Mouse (Mus musculus) neural tube, embryonic 15.5 days (tissue): ENCODE measurements around the gene Aifm3. TPM values are rescaled to one million over a fixed set of nuclear protein-coding genes. Genes with fewer than 3 reads are reported as not detected.
A peak's percentile ranks its signal among the peaks of the same experiment; 100 is the strongest.
"Not testable (repeated sequence)": the region's sequence is repeated elsewhere in the genome, so short reads cannot be mapped to it uniquely, and the experiment has no call there.

ENCODE experiments used
- ATAC-seq: fragments of 200-750 bp; cut with Nextera tagmentation; 2 replicates; pipeline ENCODE4 v1.8.0; 2017; ENCODE audit warnings: mild to moderate bottlenecking, moderate TSS enrichment, moderate library complexity; ENCODE audit not compliant: low FRiP score
- H3K27ac ChIP-seq: fragments of 300-500 bp; sonication (generic); replicated peaks from 2 replicates; pipeline ENCODE4 v1.5.1; 2015; ENCODE audit warnings: mild to moderate bottlenecking, inconsistent platforms
- H3K27me3 ChIP-seq: fragments of 300-500 bp; sonication (generic); replicated peaks from 2 replicates; pipeline ENCODE4 v1.6.1; 2015; ENCODE audit warnings: inconsistent platforms
- H3K36me3 ChIP-seq: fragments of 300-500 bp; sonication (generic); 2 replicates; pipeline ENCODE4 v1.6.1; 2015; ENCODE audit warnings: inconsistent platforms
- H3K4me1 ChIP-seq: fragments of 300-500 bp; sonication (generic); 2 replicates; pipeline ENCODE4 v1.6.1; 2015; ENCODE audit warnings: inconsistent platforms
- H3K4me2 ChIP-seq: fragments of 300-500 bp; sonication (generic); 2 replicates; pipeline ENCODE4 v1.6.1; 2015; ENCODE audit warnings: inconsistent platforms, mild to moderate bottlenecking, moderate library complexity
- H3K4me3 ChIP-seq: fragments of 300-500 bp; sonication (generic); replicated peaks from 2 replicates; pipeline ENCODE4 v1.5.1; 2015; ENCODE audit warnings: mild to moderate bottlenecking, inconsistent platforms
- H3K9ac ChIP-seq: fragments of 300-500 bp; sonication (generic); replicated peaks from 2 replicates; pipeline ENCODE4 v1.6.1; 2015; ENCODE audit warnings: mild to moderate bottlenecking, inconsistent platforms
- H3K9me3 ChIP-seq: fragments of 300-500 bp; sonication (generic); replicated peaks from 2 replicates; pipeline ENCODE4 v1.6.1; 2016; ENCODE audit warnings: inconsistent platforms
- WGBS: fragments of 180-500 bp; shearing (Covaris S2); methylation state at CpG from one replicate; pipeline ENCODE4 v1.1.7; 2015; ENCODE audit warnings: mixed read lengths; 5-methylcytosine and 5-hydroxymethylcytosine counted together
- polyA plus RNA-seq: library from polyadenylated mRNA; unstranded; fragments of >200 nt; fragmentation: Nextera tagmentation; extraction: Ambion mirVana; gene quantifications from 2 replicates; pipeline ENCODE4 v1.2.1, GENCODE M21; 2015

The Aifm3 gene
- polyA plus RNA-seq, 1 experiment from 2014 or later, result 4.8 TPM

GRCm38 (mm10) chr16:17507018-17507552 lies 17.7 kb downstream of the Aifm3 start:
- Histone ChIP-seq H3K27ac (no peak overlapping the region), H3K4me2 (no peak overlapping the region), H3K4me3 (no peak overlapping the region), H3K4me1 (peaks cover 18% of the 10 kb centered on the region), H3K9ac (no peak overlapping the region), H3K9me3 (no peaks in the 10 kb centered on the region), H3K36me3 (peaks cover 10% of the 10 kb centered on the region), H3K27me3 (0 out of 2 replicates have a peak, but pooled peaks cover 5% of the 10 kb centered on the region)
- 88% methylated on average over 5 of the region's 5 CpGs for WGBS
- ATAC-seq, result no peak

- Histone ChIP-seq H3K36me3 (peaks cover 20% of the 10 kb centered on the region), H3K4me3 (peak overlapping the region; percentile 74), H3K4me1 (peaks cover 18% of the 10 kb centered on the region), H3K27ac (peak overlapping the region; percentile 98), H3K4me2 (peak overlapping the region; percentile 75), H3K9ac (peak overlapping the region; percentile 75)
- H3K9me3 ChIP-seq, H3K27me3 ChIP-seq, ATAC-seq: not testable (repeated sequence)
- 30% methylated on average over 3 of the region's 3 CpGs for WGBS
These were observed 18.6 kb downstream of the Aifm3 start for GRCm38 (mm10) chr16:17508031-17508430.

- H3K4me1 ChIP-seq, result peaks cover 18% of the 10 kb centered on the region
- peak; percentile 96 for ATAC-seq
- peak within 1 kb of the TSS; percentile 74 for H3K4me3 ChIP-seq
- H3K9me3 ChIP-seq, result no peaks in the 10 kb centered on the region
- H3K9ac ChIP-seq, result peak within 1 kb of the TSS; percentile 75
- under 1% methylated on average over 50 of the region's 50 CpGs for WGBS
- peaks cover 27% of the 10 kb centered on the region for H3K36me3 ChIP-seq
- H3K27me3 ChIP-seq, result no peaks in the 10 kb centered on the region
- H3K27ac ChIP-seq, result peak within 1 kb of the TSS; percentile 98
- H3K4me2 ChIP-seq, result peak within 1 kb of the TSS; percentile 75
These were observed 19.3 kb downstream of the Aifm3 start, which contains the start of gene Lztr1 for GRCm38 (mm10) chr16:17508546-17509239. Lztr1 (plus strand) TSS chr16:17508688.

- Histone ChIP-seq H3K4me2 (peak overlapping the region; percentile 75), H3K9me3 (no peaks in the 10 kb centered on the region), H3K9ac (peak overlapping the region; percentile 75), H3K36me3 (peaks cover 31% of the 10 kb centered on the region), H3K27ac (peak overlapping the region; percentile 98), H3K4me1 (peaks cover 18% of the 10 kb centered on the region), H3K27me3 (no peaks in the 10 kb centered on the region), H3K4me3 (peak overlapping the region; percentile 74)
- 12% methylated on average over 9 of the region's 9 CpGs for WGBS
- ATAC-seq, result peak; percentile 18
These were observed 19.8 kb downstream of the Aifm3 start for GRCm38 (mm10) chr16:17509240-17509597.

GRCm38 (mm10) chr16:17510143-17510542 lies 20.7 kb downstream of the Aifm3 start:
- Histone ChIP-seq H3K9ac (0 out of 2 replicates have a peak overlapping the region, but pooled peaks have one; percentile 75), H3K36me3 (peaks cover 39% of the 10 kb centered on the region), H3K4me1 (peaks cover 18% of the 10 kb centered on the region), H3K27me3 (no peaks in the 10 kb centered on the region), H3K4me2 (peak overlapping the region; percentile 75), H3K27ac (no peak overlapping the region), H3K9me3 (no peaks in the 10 kb centered on the region), H3K4me3 (no peak overlapping the region)
- WGBS, result 100% methylated on average over 2 of the region's 2 CpGs
- ATAC-seq, result no peak

- ATAC-seq, result no peak
- Histone ChIP-seq H3K9ac (0 out of 2 replicates have a peak overlapping the region, but pooled peaks have one; percentile 75), H3K9me3 (no peaks in the 10 kb centered on the region), H3K27ac (no peak overlapping the region), H3K36me3 (peaks cover 44% of the 10 kb centered on the region), H3K4me1 (peaks cover 18% of the 10 kb centered on the region), H3K4me3 (no peak overlapping the region), H3K27me3 (no peaks in the 10 kb centered on the region), H3K4me2 (no peak overlapping the region)
- 91% methylated on average over 2 of the region's 2 CpGs for WGBS
These were observed 21.3 kb downstream of the Aifm3 start for GRCm38 (mm10) chr16:17510686-17511085.

GRCm38 (mm10) chr16:17511431-17511830 lies 22.0 kb downstream of the Aifm3 start:
- peaks cover 52% of the 10 kb centered on the region for H3K36me3 ChIP-seq
- no peak for ATAC-seq
- H3K27me3 ChIP-seq, result no peaks in the 10 kb centered on the region
- peaks cover 18% of the 10 kb centered on the region for H3K4me1 ChIP-seq
- H3K9me3 ChIP-seq, result no peaks in the 10 kb centered on the region
- H3K4me3 ChIP-seq, result no peak overlapping the region
- no peak overlapping the region for H3K4me2 ChIP-seq
- no peak overlapping the region for H3K27ac ChIP-seq
- no peak overlapping the region for H3K9ac ChIP-seq
- WGBS, result 94% methylated on average over 4 of the region's 4 CpGs

- peaks cover 95% of the 10 kb centered on the region for H3K36me3 ChIP-seq
- ATAC-seq, result no peak
- no peaks in the 10 kb centered on the region for H3K27me3 ChIP-seq
- H3K4me1 ChIP-seq, result no peaks in the 10 kb centered on the region
- H3K4me2 ChIP-seq, result no peak overlapping the region
- no peak overlapping the region for H3K27ac ChIP-seq
- WGBS, result 90% methylated on average over 2 of the region's 2 CpGs
- no peaks in the 10 kb centered on the region for H3K9me3 ChIP-seq
- no peak overlapping the region for H3K9ac ChIP-seq
- H3K4me3 ChIP-seq, result no peak overlapping the region
These were observed 29.5 kb downstream of the Aifm3 start for GRCm38 (mm10) chr16:17518910-17519309.

- peaks cover 6% of the 10 kb centered on the region for H3K4me1 ChIP-seq
- WGBS, result 95% methylated on average over 11 of the region's 11 CpGs
- H3K27ac ChIP-seq, result no peak overlapping the region
- H3K36me3 ChIP-seq, result peaks cover 97% of the 10 kb centered on the region
- H3K4me2 ChIP-seq, result no peak overlapping the region
- no peak overlapping the region for H3K9ac ChIP-seq
- H3K9me3 ChIP-seq, result no peaks in the 10 kb centered on the region
- H3K27me3 ChIP-seq, result no peaks in the 10 kb centered on the region
- no peak for ATAC-seq
- no peak overlapping the region for H3K4me3 ChIP-seq
These were observed 34.7 kb downstream of the Aifm3 start for GRCm38 (mm10) chr16:17524156-17524555.

GRCm38 (mm10) chr16:17525524-17525923 lies 36.1 kb downstream of the Aifm3 start:
- Histone ChIP-seq H3K27ac (no peak overlapping the region), H3K4me2 (no peak overlapping the region), H3K4me3 (no peak overlapping the region), H3K36me3 (peaks cover 84% of the 10 kb centered on the region), H3K9ac (no peak overlapping the region), H3K27me3 (no peaks in the 10 kb centered on the region), H3K4me1 (peaks cover 16% of the 10 kb centered on the region), H3K9me3 (no peaks in the 10 kb centered on the region)
- WGBS, result 83% methylated on average over 3 of the region's 3 CpGs
- no peak for ATAC-seq

GRCm38 (mm10) chr16:17526223-17526622 lies 36.8 kb downstream of the Aifm3 start:
- H3K9me3 ChIP-seq, result no peaks in the 10 kb centered on the region

GRCm38 (mm10) chr16:17527606-17528005 lies 38.2 kb downstream of the Aifm3 start:
- no peak for ATAC-seq
- Histone ChIP-seq H3K27ac (no peak overlapping the region), H3K27me3 (no peaks in the 10 kb centered on the region), H3K4me3 (no peak overlapping the region), H3K9me3 (no peaks in the 10 kb centered on the region), H3K4me1 (peaks cover 29% of the 10 kb centered on the region), H3K4me2 (no peak overlapping the region), H3K36me3 (peaks cover 63% of the 10 kb centered on the region), H3K9ac (no peak overlapping the region)

More at GRCm38 (mm10) chr16:17526223-17526622, 36.8 kb downstream of the Aifm3 start:
- peaks cover 16% of the 10 kb centered on the region for H3K4me1 ChIP-seq
- no peak for ATAC-seq
- H3K9ac ChIP-seq, result no peak overlapping the region
- 90% methylated on average over 6 of the region's 6 CpGs for WGBS
- no peak overlapping the region for H3K4me2 ChIP-seq
- no peaks in the 10 kb centered on the region for H3K27me3 ChIP-seq
- no peak overlapping the region for H3K27ac ChIP-seq
- no peak overlapping the region for H3K4me3 ChIP-seq
- peaks cover 77% of the 10 kb centered on the region for H3K36me3 ChIP-seq
